In the genomic region with DNA sequence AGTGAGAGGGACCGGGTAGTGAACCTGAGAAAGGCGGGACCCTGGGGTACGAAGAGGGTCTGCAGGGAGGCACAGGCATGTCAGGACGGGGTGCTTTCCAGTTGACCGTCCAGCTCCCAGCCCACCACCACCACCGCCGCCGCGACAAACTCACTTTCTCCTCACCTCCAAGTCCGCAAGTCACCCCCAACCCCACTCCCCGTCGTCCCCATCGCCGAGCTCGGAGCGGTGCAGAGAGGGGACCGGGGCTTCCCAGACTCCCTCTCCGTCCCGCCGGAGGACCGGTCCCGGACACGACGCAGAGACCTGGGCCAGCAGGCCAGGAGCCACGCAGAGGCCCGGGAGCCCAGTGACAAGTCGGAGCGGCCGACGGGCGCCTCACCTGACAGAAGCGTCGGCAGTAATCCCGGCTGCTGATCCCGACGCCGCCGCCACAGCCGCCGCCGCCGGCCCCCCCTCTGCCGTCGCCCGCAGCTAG, we compare ENCODE assay signal across 8 mouse cellular contexts. TPM values are rescaled to one million over a fixed set of nuclear protein-coding genes. Genes with fewer than 3 reads are reported as not detected.
DNase-seq lines count a peak whose midpoint lies in the region; ATAC-seq and TF ChIP-seq lines count a peak whose summit lies in the region.

No protein-coding gene starts in this region.

- no peak for TF ChIP-seq POLR2A in CH12.LX (IDR thresholded peaks at IDR 0.05; ENCODE audit: low read depth, low read length)

- H3K4me1 ChIP-seq in CH12.LX (ENCODE audit: control insufficient read depth in 1 of 2, insufficient read depth in 2 of 2): peaks cover 2 to 34% of the 10 kb centered on the region in 2 experiments; a peak in 3 of 4 replicates
- H3K4me1 ChIP-seq in erythroblast, embryonic 14.5 days (ENCODE audit: control insufficient read depth): peaks cover 30% of the 10 kb centered on the region
- peaks cover 26% of the 10 kb centered on the region for H3K4me1 ChIP-seq in limb, embryonic 13.5 days

- no peak for TF ChIP-seq CTCF in CH12.LX (conservative IDR thresholded peaks at IDR 0.05 in 1 of 2, IDR thresholded peaks at IDR 0.05 in 1 of 2; ENCODE audit: low read depth in 2 of 2, low read length in 2 of 2)

- intact Hi-C loops in heart, postnatal 10 days (cut with DNase I): loop anchor here (5.0 kb wide), 1 partner anchor 1999 kb away; the partner anchor contains the start of gene Pros1

- peak overlapping the region; percentile 83 for H3K9ac ChIP-seq in CH12.LX (ENCODE audit: insufficient read depth, low read depth)
- peak overlapping the region; percentile 92 for H3K9ac ChIP-seq in limb, embryonic 13.5 days

- peak overlapping the region; percentile 50 for H3K27ac ChIP-seq in CH12.LX (ENCODE audit: insufficient read depth, low read depth)
- H3K27ac ChIP-seq in limb, embryonic 13.5 days: peak overlapping the region; percentile 94

- TF ChIP-seq RAD21 in CH12.LX (IDR thresholded peaks at IDR 0.05; ENCODE audit: low read depth, low read length): no peak

- 0% methylated on average over 44 of the region's 45 CpGs for WGBS in limb, embryonic 13.5 days

- peak overlapping the region; percentile 67 for H3K4me2 ChIP-seq in CH12.LX (ENCODE audit: insufficient read depth, low read depth, poor library complexity, severe bottlenecking)
- H3K4me2 ChIP-seq in limb, embryonic 13.5 days (replicated peaks): peak overlapping the region; percentile 96

- peaks cover 15 to 27% of the 10 kb centered on the region in 2 experiments for H3K36me3 ChIP-seq in CH12.LX (replicated peaks in 1 of 2; ENCODE audit: control insufficient read depth in 1 of 2, insufficient read depth in 1 of 2, low read length in 1 of 2)
- peaks cover 29% of the 10 kb centered on the region for H3K36me3 ChIP-seq in erythroblast, embryonic 14.5 days (ENCODE audit: control insufficient read depth)
- H3K36me3 ChIP-seq in limb, embryonic 13.5 days: peaks cover 19% of the 10 kb centered on the region

- H3K9me3 ChIP-seq in CH12.LX (replicated peaks; ENCODE audit: low read length): no peaks in the 10 kb centered on the region
- no peaks in the 10 kb centered on the region for H3K9me3 ChIP-seq in erythroblast, embryonic 14.5 days (ENCODE audit: control insufficient read depth, low read length)
- H3K9me3 ChIP-seq in limb, embryonic 13.5 days: no peaks in the 10 kb centered on the region; the same call in 1 of the 2 replicates

- dilution Hi-C loops in CH12.LX (cut with MboI; ENCODE audit: extremely low pct_ligation_motif_present, extremely low pct_unique_long_range_greater_than_20kb, low sequenced_read_pairs): no loop called here

- TF ChIP-seq EP300 in CH12.LX (IDR thresholded peaks at IDR 0.05; ENCODE audit: low read length): no peak

- peak overlapping the region; percentile 61 to 95 (median 62) for H3K4me3 ChIP-seq in CH12.LX (replicated peaks in 1 of 3; ENCODE audit: low read depth in 2 of 3, low read length in 2 of 3, poor library complexity in 1 of 3)
- peak overlapping the region; percentile 97 for H3K4me3 ChIP-seq in erythroblast, embryonic 14.5 days (replicated peaks)
- H3K4me3 ChIP-seq in limb, embryonic 13.5 days: peak overlapping the region; percentile 97

- ATAC-seq in limb, embryonic 13.5 days (ENCODE audit: low FRiP score, low read depth): peak; percentile 37
- no peak; the same call in 1 of the 2 replicates for ATAC-seq in frontal cortex, adult (ENCODE audit: low TSS enrichment)

- in situ Hi-C loops in CH12.LX (cut with MboI; ENCODE audit: low pct_ligation_motif_present, low pct_unique_long_range_greater_than_20kb, low sequenced_read_pairs): no loop called here

- H3K79me2 ChIP-seq in CH12.LX (replicated peaks; ENCODE audit: control insufficient read depth, extremely low read depth, insufficient read depth, poor library complexity, severe bottlenecking): peaks cover 45% of the 10 kb centered on the region

- DNase-seq in heart, adult 8-10 months (ENCODE audit: low spot score): peak; percentile 38
- no peak for DNase-seq in heart, postnatal 10 days
- DNase-seq in CH12.LX (ENCODE audit: extremely low read depth): no peak
- DNase-seq in skeletal muscle tissue, adult 2 months (ENCODE audit: low read depth, low spot score): peak; percentile 54
- DNase-seq in adrenal gland, postnatal 10 days: no peak

- H3K27me3 ChIP-seq in CH12.LX (replicated peaks): no peaks in the 10 kb centered on the region
- H3K27me3 ChIP-seq in erythroblast, embryonic 14.5 days (ENCODE audit: control insufficient read depth): no peaks in the 10 kb centered on the region
- H3K27me3 ChIP-seq in limb, embryonic 13.5 days: no peaks in the 10 kb centered on the region

TF ChIP-seq in CH12.LX, 34 proteins besides CTCF, POLR2A, EP300 and RAD21:
- TF ChIP-seq IRF4 (IDR thresholded peaks at IDR 0.05; ENCODE audit: low read depth, low read length): no peak
- no peak for TF ChIP-seq TCF12 (IDR thresholded peaks at IDR 0.05; ENCODE audit: low read depth, low read length)
- no peak; the same call in none of the 2 replicates for TF ChIP-seq UBTF (IDR thresholded peaks at IDR 0.05; ENCODE audit: low read depth, low read length)
- TF ChIP-seq NRF1 (IDR thresholded peaks at IDR 0.05; ENCODE audit: low read depth, low read length): no peak
- no peak for TF ChIP-seq HCFC1 (IDR thresholded peaks at IDR 0.05; ENCODE audit: low read depth, low read length)
- TF ChIP-seq SIN3A (IDR thresholded peaks at IDR 0.05; ENCODE audit: low read length): no peak
- no peak for TF ChIP-seq TBP (conservative IDR thresholded peaks at IDR 0.05; ENCODE audit: low read depth, low read length)
- no peak for TF ChIP-seq USF2 (conservative IDR thresholded peaks at IDR 0.05; ENCODE audit: low read depth, low read length)
- TF ChIP-seq MXI1 (IDR thresholded peaks at IDR 0.05; ENCODE audit: low read depth, low read length): no peak
- no peak for TF ChIP-seq E2F4 (IDR thresholded peaks at IDR 0.05; ENCODE audit: insufficient replicate concordance, low read depth, low read length)
- TF ChIP-seq BHLHE40 (IDR thresholded peaks at IDR 0.05; ENCODE audit: low read depth, low read length): no peak
- TF ChIP-seq GABPA (IDR thresholded peaks at IDR 0.05; ENCODE audit: insufficient replicate concordance, low read depth, low read length): no peak
- no peak for TF ChIP-seq PAX5 (IDR thresholded peaks at IDR 0.05; ENCODE audit: low read length)
TF ChIP-seq in CH12.LX: peak in this region for 0.

RNA-seq across cellular contexts. Expression of gene Zfp654, which starts 0.3 kb away (rescaled TPM):
- total RNA-seq in heart, adult 8-10 months (2022): 10 to 100 TPM in 1 of 4 experiments, 1 to 10 TPM in 3; 8.8 to 10.0 (median 9.6) TPM
- total RNA-seq in heart, postnatal 10 days (2021): 10 to 100 TPM in 1 of 2 experiments, 1 to 10 TPM in 1; 9.9 to 10.2 TPM
- total RNA-seq in CH12.LX (2012; rRNA removed): 5.2 and 7.1 TPM in 2 replicates
- total RNA-seq in CH12.LX (2014; rRNA removed): 22.6 and 24.7 TPM in 2 replicates
- 5.1 and 6.5 TPM in 2 replicates for polyA plus RNA-seq in CH12.LX (2012; ENCODE audit: insufficient read length, low read depth)
- 0.02 and 0.03 TPM in 2 replicates for polyA plus RNA-seq in erythroblast, embryonic 14.5 days (2012)
- polyA plus RNA-seq in limb, embryonic 13.5 days (2015; fragmentation: Nextera tagmentation; extraction: Ambion mirVana): 6.1 and 6.8 TPM in 2 replicates
- total RNA-seq in adrenal gland, postnatal 10 days (2021): 10 to 100 TPM; 15.4 to 16.7 TPM

RNA-seq across cellular contexts. Expression of gene Cggbp1, which starts 0.7 kb away (rescaled TPM):
- 10 to 100 TPM; 29.4 to 42.2 (median 38.7) TPM for total RNA-seq in heart, adult 8-10 months (2022)
- 10 to 100 TPM; 55.4 to 56.4 TPM for total RNA-seq in heart, postnatal 10 days (2021)
- 38.5 and 42.1 TPM in 2 replicates for total RNA-seq in CH12.LX (2012; rRNA removed)
- total RNA-seq in CH12.LX (2014; rRNA removed): 71.1 and 88.5 TPM in 2 replicates
- 82.6 and 86.5 TPM in 2 replicates for polyA plus RNA-seq in CH12.LX (2012; ENCODE audit: insufficient read length, low read depth)
- polyA plus RNA-seq in erythroblast, embryonic 14.5 days (2012): 1.3 and 1.5 TPM in 2 replicates
- polyA plus RNA-seq in limb, embryonic 13.5 days (2015; fragmentation: Nextera tagmentation; extraction: Ambion mirVana): 83.0 and 91.9 TPM in 2 replicates
- 100 to 1,000 TPM; 109 to 115 TPM for total RNA-seq in adrenal gland, postnatal 10 days (2021)

Comparison
In these comparisons a context has a peak if more than half of its experiments do, and no peak if none do; other contexts are left out.
1. DNase-seq: peak in heart, adult 8-10 months (single experiment) and skeletal muscle tissue, adult 2 months (single experiment); none in heart, postnatal 10 days (0 of 2), CH12.LX (single experiment) and adrenal gland, postnatal 10 days (single experiment).
2. Peak in every context shown above with its lines, with median percentiles within 50 percentile points of each other: H3K4me3 ChIP-seq.